8 mouse cellular contexts compared by ENCODE assay signal in genomic region chr19:12010281-12010771, GRCm38 (mm10). TPM values are rescaled to one million over a fixed set of nuclear protein-coding genes. Genes with fewer than 3 reads are reported as not detected.
DNase-seq lines count a peak whose midpoint lies in the region; ATAC-seq lines count a peak whose summit lies in the region.

No protein-coding gene starts in this region.

- H3K9ac ChIP-seq in hindbrain, embryonic 13.5 days: peak overlapping the region; percentile 87
- peak overlapping the region; percentile 78 for H3K9ac ChIP-seq in limb, embryonic 13.5 days
- H3K9ac ChIP-seq in midbrain, embryonic 12.5 days (replicated peaks): peak overlapping the region; percentile 64

- H3K4me3 ChIP-seq in hindbrain, embryonic 13.5 days: peak overlapping the region; percentile 63
- peak overlapping the region; percentile 68 for H3K4me3 ChIP-seq in limb, embryonic 13.5 days
- H3K4me3 ChIP-seq in midbrain, embryonic 12.5 days: peak overlapping the region; percentile 55

- H3K36me3 ChIP-seq in hindbrain, embryonic 13.5 days: no peaks in the 10 kb centered on the region
- no peaks in the 10 kb centered on the region for H3K36me3 ChIP-seq in limb, embryonic 13.5 days
- H3K36me3 ChIP-seq in midbrain, embryonic 12.5 days: no peaks in the 10 kb centered on the region

- under 1% methylated on average over 24 of the region's 24 CpGs for WGBS in hindbrain, embryonic 13.5 days
- WGBS in limb, embryonic 13.5 days: under 1% methylated on average over 24 of the region's 24 CpGs
- under 1% methylated on average over 24 of the region's 24 CpGs for WGBS in midbrain, embryonic 12.5 days

- peak overlapping the region; percentile 93 for H3K27ac ChIP-seq in hindbrain, embryonic 13.5 days
- H3K27ac ChIP-seq in limb, embryonic 13.5 days: peak overlapping the region; percentile 84
- H3K27ac ChIP-seq in midbrain, embryonic 12.5 days (replicated peaks): peak overlapping the region; percentile 87

- peak overlapping the region; percentile 68 for H3K4me2 ChIP-seq in hindbrain, embryonic 13.5 days
- H3K4me2 ChIP-seq in limb, embryonic 13.5 days (replicated peaks): peak overlapping the region; percentile 70
- H3K4me2 ChIP-seq in midbrain, embryonic 12.5 days (replicated peaks): peak overlapping the region; percentile 60

- peak; percentile 41 for DNase-seq in layer of hippocampus, adult 11-12 months (ENCODE audit: low spot score)
- DNase-seq in layer of hippocampus, adult 8-10 months (ENCODE audit: low spot score in 2 of 2): no peak
- DNase-seq in cerebellum, adult 9-11 months: peak; percentile 71
- DNase-seq in forelimb bud, embryonic 11.5 days (ENCODE audit: low read depth, low spot score): peak; percentile 68
- DNase-seq in spleen, adult 18-20 months: peak; percentile 36 to 52

- ATAC-seq in hindbrain, embryonic 13.5 days (ENCODE audit: low FRiP score): peak; percentile 36
- ATAC-seq in limb, embryonic 13.5 days (ENCODE audit: low FRiP score, low read depth): peak; percentile 6; the same call in 1 of the 2 replicates
- ATAC-seq in midbrain, embryonic 12.5 days (ENCODE audit: low FRiP score, low read depth): peak; percentile 39

- H3K4me1 ChIP-seq in hindbrain, embryonic 13.5 days (replicated peaks): peaks cover 18% of the 10 kb centered on the region
- H3K4me1 ChIP-seq in limb, embryonic 13.5 days: peaks cover 10% of the 10 kb centered on the region; the same call in 1 of the 2 replicates
- peaks cover 4% of the 10 kb centered on the region for H3K4me1 ChIP-seq in midbrain, embryonic 12.5 days

- H3K9me3 ChIP-seq in hindbrain, embryonic 13.5 days: no peaks in the 10 kb centered on the region
- H3K9me3 ChIP-seq in limb, embryonic 13.5 days: no peaks in the 10 kb centered on the region
- no peaks in the 10 kb centered on the region for H3K9me3 ChIP-seq in midbrain, embryonic 12.5 days

- H3K27me3 ChIP-seq in hindbrain, embryonic 13.5 days: no peaks in the 10 kb centered on the region
- H3K27me3 ChIP-seq in limb, embryonic 13.5 days: no peaks in the 10 kb centered on the region
- H3K27me3 ChIP-seq in midbrain, embryonic 12.5 days: no peaks in the 10 kb centered on the region

RNA-seq across cellular contexts. Expression of gene Olfr1423, which starts 30.8 kb away (rescaled TPM):
- not detected for total RNA-seq in layer of hippocampus, adult 8-10 months (2022)
- not detected in 2 replicates for polyA plus RNA-seq in hindbrain, embryonic 13.5 days (2015; fragmentation: Nextera tagmentation; extraction: Ambion mirVana)
- not detected in 2 replicates for polyA plus RNA-seq in limb, embryonic 13.5 days (2015; fragmentation: Nextera tagmentation; extraction: Ambion mirVana)
- 0.04 TPM in 1 of 2 replicates, not detected in the other for polyA plus RNA-seq in midbrain, embryonic 12.5 days (2016; fragmentation: Nextera tagmentation; extraction: Ambion mirVana)

RNA-seq across cellular contexts. Expression of gene Osbp, which starts 44.6 kb away (rescaled TPM):
- 10 to 100 TPM; 49.6 to 55.3 (median 53.3) TPM for total RNA-seq in layer of hippocampus, adult 8-10 months (2022)
- 3.9 and 4.3 TPM in 2 replicates for polyA plus RNA-seq in hindbrain, embryonic 13.5 days (2015; fragmentation: Nextera tagmentation; extraction: Ambion mirVana)
- polyA plus RNA-seq in limb, embryonic 13.5 days (2015; fragmentation: Nextera tagmentation; extraction: Ambion mirVana): 5.1 and 5.3 TPM in 2 replicates
- polyA plus RNA-seq in midbrain, embryonic 12.5 days (2016; fragmentation: Nextera tagmentation; extraction: Ambion mirVana): 4.7 and 5.0 TPM in 2 replicates

RNA-seq across cellular contexts. Expression of gene Olfr1424, which starts 52.2 kb away (rescaled TPM):
- total RNA-seq in layer of hippocampus, adult 8-10 months (2022): not detected
- polyA plus RNA-seq in hindbrain, embryonic 13.5 days (2015; fragmentation: Nextera tagmentation; extraction: Ambion mirVana): not detected in 2 replicates
- not detected in 2 replicates for polyA plus RNA-seq in limb, embryonic 13.5 days (2015; fragmentation: Nextera tagmentation; extraction: Ambion mirVana)
- not detected in 2 replicates for polyA plus RNA-seq in midbrain, embryonic 12.5 days (2016; fragmentation: Nextera tagmentation; extraction: Ambion mirVana)

Comparison
In these comparisons a context has a peak if more than half of its experiments do, and no peak if none do; other contexts are left out.
1. DNase-seq: peak in layer of hippocampus, adult 11-12 months (single experiment), cerebellum, adult 9-11 months (single experiment), forelimb bud, embryonic 11.5 days (single experiment) and spleen, adult 18-20 months (2 of 2); none in layer of hippocampus, adult 8-10 months (0 of 2).
2. Peak in every context shown above with its lines, with median percentiles within 50 percentile points of each other: ATAC-seq, H3K27ac ChIP-seq, H3K4me2 ChIP-seq, H3K4me3 ChIP-seq and H3K9ac ChIP-seq.